Mouse (Mus musculus) adrenal gland, adult 8-10 months (tissue): ENCODE results near the gene Gm45140. TPM values are rescaled to one million over a fixed set of nuclear protein-coding genes. Genes with fewer than 3 reads are reported as not detected.

Experiments
- DNase-seq: peaks from one replicate; pipeline ENCODE4 v3.0.0; 2022
- total RNA-seq, 4 experiments: library from RNA; stranded (reverse); gene quantifications; 2 replicates each; pipeline ENCODE4 v1.2.4; 2022

The Gm45140 gene
- total RNA-seq, 4 experiments from 2014 or later, result 2.5 to 5.2 (median 3.2) TPM

GRCm38 (mm10) chr6:87739898-87740297 lies 95.7 kb downstream of the Gm45140 start:
- no peak for DNase-seq

Other genes starting within 250 kb of the Gm45140 start
- under 1 TPM; 0.10 to 0.89 (median 0.36) TPM for gene Prokr1, start 245.1 kb downstream of the Gm45140 start, total RNA-seq
- gene Aplf, start 163.6 kb downstream of the Gm45140 start, total RNA-seq, result 1 to 10 TPM; 7.4 to 9.6 (median 8.4) TPM
- gene Efcc1, start 104.9 kb downstream of the Gm45140 start, total RNA-seq, result under 1 TPM; 0.54 to 0.78 (median 0.65) TPM
- under 1 TPM in 1 of 4 experiments, not detected in 3; 0.35 TPM for gene Gp9, start 57.7 kb downstream of the Gm45140 start, total RNA-seq
- gene Rab43, start 23.6 kb downstream of the Gm45140 start, total RNA-seq, result 10 to 100 TPM; 34.0 to 40.1 (median 36.5) TPM
- gene Isy1, start 3.0 kb upstream of the Gm45140 start, total RNA-seq, result 10 to 100 TPM; 37.3 to 60.0 (median 46.5) TPM
- gene Cnbp, start 15.3 kb upstream of the Gm45140 start, total RNA-seq, result 100 to 1,000 TPM; 400 to 426 (median 421) TPM
- gene Copg1, start 52.0 kb upstream of the Gm45140 start, total RNA-seq, result 100 to 1,000 TPM; 109 to 141 (median 130) TPM
- 10 to 100 TPM; 18.0 to 30.4 (median 24.3) TPM for gene Hmces, start 78.1 kb upstream of the Gm45140 start, total RNA-seq
- gene H1fx, start 145.8 kb upstream of the Gm45140 start, total RNA-seq, result 10 to 100 TPM in 1 of 4 experiments, 1 to 10 TPM in 3; 4.4 to 10.0 (median 7.4) TPM
- 100 to 1,000 TPM; 310 to 390 (median 354) TPM for gene Rab7, start 209.5 kb upstream of the Gm45140 start, total RNA-seq
- 100 to 1,000 TPM; 275 to 361 (median 317) TPM for gene Rpn1, start 248.7 kb upstream of the Gm45140 start, total RNA-seq